Mouse (Mus musculus) spleen, adult 12 weeks (tissue): ENCODE results near the gene Tmem141.

Source experiments
- DNase-seq: peaks from one replicate; pipeline ENCODE4 v3.0.0; 2022; ENCODE audit warnings: low spot score

Gene Tmem141

DNA sequence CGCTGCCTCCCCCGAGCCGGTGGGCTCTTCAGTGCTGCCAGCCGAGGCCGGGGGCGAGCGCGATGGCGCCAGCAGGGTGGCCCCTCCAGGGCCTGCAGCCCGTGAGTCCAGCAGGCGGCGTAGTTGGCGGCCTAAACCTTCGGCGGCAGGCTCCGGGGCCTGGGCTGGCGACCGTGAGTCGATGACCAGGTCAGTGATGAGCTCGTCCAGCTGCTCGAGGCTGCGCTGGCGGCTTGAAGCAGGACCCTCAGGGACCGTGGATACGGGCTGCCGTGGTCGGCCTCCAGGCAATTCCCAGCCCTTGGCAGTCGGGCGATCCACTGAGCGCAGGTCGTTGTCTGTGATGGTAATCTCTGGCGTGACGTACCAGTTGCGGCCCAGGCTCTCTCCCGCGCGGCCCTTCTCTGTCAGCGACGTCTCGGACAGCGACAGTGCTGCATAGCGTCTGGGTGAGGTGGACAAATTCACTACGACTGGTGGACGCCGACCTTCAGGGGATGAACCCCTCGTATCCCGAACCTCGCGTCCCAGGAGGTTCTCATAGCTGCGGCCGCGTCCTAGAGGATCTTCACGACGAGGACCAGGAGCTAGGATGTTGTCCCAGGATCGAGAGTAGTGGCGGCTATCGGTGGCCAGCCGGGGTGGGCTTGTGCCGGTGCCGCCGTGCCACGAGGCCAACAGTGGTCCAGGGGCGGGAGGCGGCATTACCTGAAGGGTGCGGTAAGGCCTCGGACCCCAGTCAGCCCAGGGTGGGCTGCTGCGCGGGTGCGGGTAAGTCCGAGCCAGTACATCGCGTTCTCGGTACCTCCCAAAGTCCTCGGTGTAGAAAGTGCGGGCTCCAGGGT is 43.6 kb downstream of the Tmem141 start:
- no peak for DNase-seq

DNA sequence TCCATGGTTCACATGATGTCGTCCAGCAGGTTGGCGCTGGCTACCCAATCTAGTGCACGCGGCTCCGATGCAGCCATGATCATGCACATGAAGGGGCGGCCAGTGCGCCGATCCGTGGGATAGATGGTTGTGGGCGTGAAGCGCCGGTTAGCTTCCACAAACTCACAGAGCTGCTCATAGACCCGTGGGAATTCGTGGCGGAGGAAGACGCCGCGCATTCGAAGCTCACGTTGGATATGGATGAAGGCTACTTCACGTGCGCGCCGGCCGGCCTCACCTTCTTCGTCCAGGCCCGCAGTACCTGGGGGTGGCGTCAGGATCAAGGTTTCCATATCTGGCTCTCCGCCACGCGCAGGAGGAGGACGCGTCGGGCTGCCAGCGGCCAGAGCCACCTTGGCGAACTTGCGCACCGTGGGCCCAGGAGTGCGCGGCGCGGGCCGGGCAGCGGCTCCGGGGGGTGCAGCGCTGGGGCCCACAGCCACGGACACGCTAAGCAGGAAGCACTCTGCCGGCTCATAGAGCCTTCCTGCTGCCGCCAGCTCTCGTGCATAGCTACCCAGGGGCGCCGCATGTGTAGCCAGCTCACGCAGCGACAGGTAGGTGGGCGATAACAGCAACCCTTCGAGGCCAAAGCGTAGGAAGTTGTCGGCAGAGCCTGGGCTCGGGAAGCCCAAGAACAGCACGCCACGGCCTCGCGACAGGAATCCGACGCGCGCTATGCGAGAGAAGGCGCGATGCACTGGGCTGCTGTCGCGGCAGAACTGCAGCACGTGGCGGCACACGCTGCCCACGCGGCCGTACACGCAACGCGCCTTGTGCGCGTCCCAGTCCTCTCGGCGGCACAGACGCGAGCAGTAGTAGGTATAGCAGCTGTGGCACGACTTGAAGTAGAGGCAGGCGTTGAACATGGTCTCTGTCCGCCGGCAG is 44.6 kb downstream of the Tmem141 start:
- no peak for DNase-seq

DNA sequence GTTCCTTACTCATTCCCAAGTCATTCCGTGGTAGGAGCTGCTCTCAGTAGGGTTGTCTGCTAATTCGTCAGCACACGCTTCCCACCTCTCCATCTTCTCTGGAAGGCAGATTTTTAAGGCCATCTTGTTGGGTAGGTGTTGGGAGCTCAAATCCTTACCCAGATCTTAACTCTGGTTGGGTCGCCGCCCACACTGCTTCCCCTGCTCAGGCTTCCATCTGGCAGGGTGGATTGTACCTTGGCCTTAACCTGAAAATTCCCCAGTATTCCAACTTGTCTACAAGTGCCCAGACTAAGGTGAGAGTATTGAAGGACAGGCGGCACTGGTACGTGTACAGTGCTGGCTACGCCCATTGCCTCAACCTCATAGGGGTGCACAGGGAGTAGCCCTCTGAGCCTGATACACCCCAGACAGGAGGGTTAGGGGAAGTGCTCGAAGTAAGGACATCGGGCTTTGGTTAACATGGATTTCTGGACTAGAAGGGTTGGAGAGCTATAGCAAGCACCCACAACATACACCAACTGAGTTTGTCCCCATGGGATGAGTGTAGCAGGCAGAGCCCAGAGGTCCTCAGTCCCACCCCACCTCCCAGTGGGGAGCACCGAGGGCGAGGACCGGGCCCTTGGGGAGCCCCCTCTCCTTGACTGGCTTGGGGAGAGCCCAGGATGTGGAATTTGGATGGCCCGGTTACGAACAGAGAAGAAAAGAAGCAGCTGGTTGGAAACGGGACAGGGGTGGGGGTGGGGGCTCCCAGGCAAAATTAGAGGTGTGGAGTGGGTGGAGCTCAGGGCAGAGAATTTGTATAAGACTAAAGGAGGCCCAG is 45.6 kb downstream of the Tmem141 start:
- DNase-seq, result no peak

DNA sequence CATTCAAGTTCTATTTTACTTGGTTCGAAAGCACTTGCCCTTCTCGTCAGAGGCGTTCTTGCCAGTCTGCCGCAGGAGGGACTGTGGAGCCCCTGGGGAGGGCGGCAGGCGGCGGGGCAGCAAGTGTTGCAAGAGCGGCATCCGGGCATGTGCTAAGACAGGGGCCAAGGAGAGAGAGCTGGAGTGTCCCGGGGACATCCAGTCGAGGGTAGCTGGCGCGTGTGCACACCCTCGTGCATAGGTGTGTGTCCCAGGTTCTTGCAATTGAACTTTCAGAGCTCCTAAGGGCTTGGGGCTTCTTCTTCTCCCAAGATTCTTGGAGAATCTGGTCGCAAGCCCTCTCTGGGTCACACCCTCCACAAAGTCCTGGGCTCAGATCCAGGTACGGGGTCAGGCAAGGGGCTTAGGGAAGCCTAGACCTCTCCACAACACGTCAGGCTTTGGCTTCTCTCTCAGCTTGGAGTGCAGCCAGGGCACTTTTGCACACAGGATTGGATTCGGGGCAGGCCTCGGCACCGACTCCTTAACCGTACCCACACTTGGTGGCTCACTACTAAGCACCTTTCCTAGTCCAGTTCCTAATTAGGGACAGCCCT is 46.3 kb downstream of the Tmem141 start:
- no peak for DNase-seq

DNA sequence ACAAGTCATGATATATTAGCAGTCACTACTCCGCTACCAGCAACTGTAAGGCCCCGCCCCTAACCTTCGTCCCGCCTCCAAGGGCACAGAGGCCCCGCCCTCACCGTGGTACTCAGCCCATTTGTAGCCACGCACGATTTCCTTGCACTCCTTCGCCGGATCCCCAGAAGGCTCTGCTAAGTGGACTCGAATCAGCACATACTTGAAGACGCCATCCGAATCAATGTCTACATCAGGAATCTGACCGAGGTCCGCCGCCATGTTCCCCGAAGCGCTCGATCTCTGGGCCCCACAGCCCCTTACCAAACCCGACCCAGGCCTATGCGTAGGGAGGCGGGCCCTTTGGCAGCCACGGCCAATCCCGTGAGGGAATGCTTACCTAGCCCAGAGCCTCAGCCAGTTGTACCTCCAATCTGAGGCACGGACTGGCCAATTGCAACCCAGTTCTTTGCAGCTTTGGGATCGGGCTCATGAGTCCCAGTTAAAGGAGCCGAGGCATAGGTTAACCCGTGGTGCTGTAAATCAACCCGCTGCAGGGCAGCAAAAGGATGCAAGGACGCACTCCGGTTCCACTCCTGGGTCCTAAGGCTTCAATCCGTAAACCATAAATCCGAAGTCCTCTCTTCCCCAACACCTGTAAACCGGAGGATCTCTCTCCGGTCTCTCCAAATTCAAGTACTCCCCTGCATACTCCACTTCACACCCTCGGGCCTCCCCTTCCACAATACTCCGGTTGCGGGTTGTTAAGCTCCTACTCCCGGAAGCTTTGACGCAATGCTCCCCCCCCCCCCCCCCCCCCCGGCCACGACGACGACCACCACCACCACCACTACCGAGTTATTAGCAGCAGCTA is 47.0 kb downstream of the Tmem141 start, which contains the start of the genes Mamdc4 and Phpt1:
Gene Mamdc4, minus strand, starts transcription at position 267 of the 853 bp plus-strand sequence.
Gene Phpt1, minus strand, starts transcription at position 646 of the 853 bp plus-strand sequence.
- peak; percentile 92 for DNase-seq

DNA sequence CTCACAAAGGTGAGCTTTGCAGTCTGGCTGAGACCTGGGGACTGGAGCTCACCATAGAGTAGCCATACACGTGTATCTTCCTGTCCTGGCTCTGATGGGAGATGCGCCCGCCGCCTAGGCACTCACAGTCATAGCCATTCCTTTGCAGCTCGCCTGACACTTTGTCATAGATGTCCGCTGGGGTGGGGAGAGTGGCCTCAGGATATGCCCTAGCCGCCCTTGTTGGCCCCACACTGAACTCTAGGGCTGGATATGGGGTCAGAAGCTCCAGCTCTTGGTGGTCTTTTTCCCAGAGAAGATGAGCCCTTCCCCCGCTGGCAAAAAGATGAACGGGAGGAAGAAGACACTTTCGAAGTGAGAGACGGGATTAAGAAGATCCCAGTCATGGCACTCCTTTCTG is 47.7 kb downstream of the Tmem141 start:
- no peak for DNase-seq

DNA sequence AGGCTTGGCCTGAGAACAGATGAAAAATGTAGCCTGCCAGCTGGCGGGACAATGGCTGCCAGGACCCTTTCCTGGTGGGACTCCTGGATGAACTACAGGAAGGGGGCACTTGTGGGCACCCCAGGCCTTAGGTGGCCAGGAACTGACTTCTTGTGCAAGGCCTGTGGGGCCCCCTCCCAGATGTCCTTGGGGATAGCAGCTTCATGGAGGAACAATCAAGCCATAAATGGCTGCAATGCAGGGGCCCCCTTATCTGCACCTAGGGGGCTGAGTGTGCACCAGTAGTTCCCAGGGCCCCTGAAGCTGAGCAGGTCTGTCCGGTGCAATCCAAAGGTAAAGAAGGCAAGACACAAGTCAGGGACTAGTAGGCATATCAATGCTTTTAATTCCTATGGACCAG is 48.7 kb downstream of the Tmem141 start:
- DNase-seq, result no peak

DNA sequence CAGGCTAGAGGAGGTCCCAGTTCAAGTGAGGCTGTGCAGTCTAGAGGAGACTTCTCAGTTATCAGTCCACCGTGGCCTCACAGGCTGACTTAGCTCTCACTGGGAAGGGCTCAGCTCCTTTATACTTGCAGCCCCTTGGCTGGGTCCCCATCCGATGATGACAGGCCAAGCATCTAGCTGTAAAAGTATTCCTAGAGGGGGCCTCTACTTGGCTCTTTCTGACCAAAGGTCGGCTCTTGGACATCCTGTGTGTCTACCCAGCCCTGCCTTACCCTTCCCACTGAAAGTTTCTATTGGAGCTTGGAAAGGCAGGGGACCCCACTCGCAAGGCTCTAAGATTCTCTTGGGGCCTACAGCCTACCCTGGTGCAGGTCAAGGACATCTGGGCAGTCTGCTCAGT is 50.6 kb downstream of the Tmem141 start:
- no peak for DNase-seq
